Mouse (Mus musculus): ENCODE measurements around the gene Anapc15-ps.

Anapc15-ps gene

GRCm38 (mm10) chr10:95673351-95673750 lies at the start of gene Anapc15-ps:
Gene Anapc15-ps (minus strand): TSS chr10:95673451.
- DNase-seq (ENCODE audit: low spot score in 2 of 2) = no peak

GRCm38 (mm10) chr10:95722203-95722611 lies 49.0 kb upstream of the Anapc15-ps start:
- DNase-seq (ENCODE audit: low spot score in 2 of 2) = no peak

GRCm38 (mm10) chr10:95720181-95720798 lies 47.0 kb upstream of the Anapc15-ps start:
- no peak for DNase-seq (ENCODE audit: low spot score in 2 of 2)

GRCm38 (mm10) chr10:95719472-95719871 lies 46.2 kb upstream of the Anapc15-ps start:
- no peak for DNase-seq (ENCODE audit: low spot score in 2 of 2)

GRCm38 (mm10) chr10:95718760-95719159 lies 45.5 kb upstream of the Anapc15-ps start:
- DNase-seq (ENCODE audit: low spot score in 2 of 2) = no peak

GRCm38 (mm10) chr10:95717106-95717680 lies 43.9 kb upstream of the Anapc15-ps start:
- DNase-seq (ENCODE audit: low spot score in 2 of 2) = no peak

DNA sequence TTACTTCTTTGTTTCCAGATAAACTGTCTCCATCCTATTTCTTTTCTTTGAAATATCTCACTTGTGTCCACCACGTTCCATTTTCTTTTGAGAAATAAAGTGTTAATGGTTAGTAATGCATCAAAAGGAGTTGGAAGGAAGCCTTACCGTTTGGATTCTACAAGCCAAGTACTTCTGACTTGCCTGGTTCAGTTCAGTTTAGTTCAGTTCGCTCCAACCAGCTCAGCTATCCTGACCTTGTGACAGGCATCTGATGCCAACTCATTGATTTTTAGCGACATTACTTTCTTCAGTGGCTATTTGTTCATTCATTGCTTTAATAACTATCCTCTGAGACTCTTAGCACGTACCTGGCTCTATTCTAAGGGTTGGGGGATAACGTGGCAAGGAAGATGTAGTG lies 42.4 kb upstream of the Anapc15-ps start:
- no peak for DNase-seq (ENCODE audit: low spot score in 2 of 2)

- no peak for DNase-seq (ENCODE audit: low spot score in 2 of 2)
These were observed 39.0 kb upstream of the Anapc15-ps start for GRCm38 (mm10) chr10:95712221-95712620.

GRCm38 (mm10) chr10:95709903-95710660 lies 36.8 kb upstream of the Anapc15-ps start:
- no peak for DNase-seq (ENCODE audit: low spot score in 2 of 2)

DNA sequence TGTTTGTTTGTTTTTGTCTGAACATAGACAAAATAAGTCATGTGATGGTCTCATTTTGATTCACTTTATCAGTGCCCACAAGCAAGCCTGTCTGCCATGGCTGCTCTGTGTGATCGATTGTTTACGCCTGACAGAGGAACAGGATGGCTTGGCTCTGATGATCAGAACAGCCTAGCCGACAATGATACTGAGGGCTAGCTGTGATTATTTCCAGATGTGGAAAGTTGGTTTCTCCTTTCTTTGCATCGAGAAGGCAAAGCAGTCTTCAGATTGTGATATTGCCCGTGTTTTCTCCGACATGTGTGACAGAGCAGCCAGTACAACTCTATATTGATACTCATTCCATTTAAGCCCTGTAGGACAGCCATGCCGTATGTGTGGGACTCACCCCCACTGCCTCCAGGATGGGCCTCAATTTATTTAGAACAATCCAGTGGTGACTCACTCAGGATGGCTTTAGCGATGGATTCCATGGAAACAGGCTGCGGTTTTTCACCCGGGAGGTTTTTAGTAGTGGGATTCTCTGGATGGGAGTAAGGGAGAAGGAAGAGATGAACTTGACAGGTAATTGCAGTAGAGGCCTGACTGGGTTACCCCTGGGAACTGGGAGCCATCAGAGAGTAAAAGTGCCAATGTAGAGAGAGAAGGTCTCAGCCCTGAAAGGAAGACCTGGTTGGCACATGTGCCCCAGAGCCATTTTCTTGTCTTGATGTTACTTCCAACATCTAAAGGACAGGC lies 36.1 kb upstream of the Anapc15-ps start:
- no peak for DNase-seq (ENCODE audit: low spot score in 2 of 2)

DNA sequence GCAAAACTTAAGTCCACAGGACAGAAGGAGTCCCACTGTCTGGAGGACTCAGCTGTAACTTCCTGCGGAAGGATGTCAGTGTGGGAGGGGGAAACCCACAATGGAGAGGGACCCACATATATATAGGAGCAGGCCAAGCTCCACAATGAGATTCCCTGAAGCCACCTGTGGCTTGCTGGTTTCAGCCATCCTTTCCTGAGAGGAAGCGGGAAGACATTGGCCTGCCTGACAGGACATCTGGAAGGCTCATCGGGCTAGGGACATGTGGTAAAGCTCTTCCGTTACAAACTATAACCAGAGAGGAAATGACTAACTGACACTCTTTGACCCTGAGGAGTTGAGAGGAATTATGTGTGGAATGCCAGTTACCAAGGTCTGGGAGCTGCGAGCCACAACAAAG lies 34.8 kb upstream of the Anapc15-ps start:
- no peak for DNase-seq (ENCODE audit: low spot score in 2 of 2)

GRCm38 (mm10) chr10:95706867-95707266 lies 33.6 kb upstream of the Anapc15-ps start:
- DNase-seq (ENCODE audit: low spot score in 2 of 2) = no peak

GRCm38 (mm10) chr10:95705747-95706146 lies 32.5 kb upstream of the Anapc15-ps start:
- DNase-seq (ENCODE audit: low spot score in 2 of 2) = no peak

GRCm38 (mm10) chr10:95704847-95705246 lies 31.6 kb upstream of the Anapc15-ps start:
- no peak for DNase-seq (ENCODE audit: low spot score in 2 of 2)

DNA sequence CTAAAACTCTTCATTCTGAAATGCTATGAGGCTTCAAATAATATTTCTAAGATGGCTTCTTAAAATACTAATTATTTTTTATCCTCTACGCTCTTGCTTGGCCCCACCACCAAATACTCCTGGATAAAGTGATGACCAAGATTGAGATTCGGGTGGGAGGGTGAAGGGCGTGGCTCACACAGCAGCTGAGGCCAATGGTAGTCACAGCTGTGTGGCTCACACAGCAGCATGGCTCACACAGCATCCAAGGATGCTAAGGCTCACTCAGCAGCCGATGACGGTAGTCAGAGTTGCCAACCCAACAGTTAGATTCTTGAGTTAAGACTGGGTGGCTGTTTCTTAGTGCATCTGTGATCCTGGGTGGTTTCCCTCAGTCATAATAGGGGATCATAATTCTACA lies 30.5 kb upstream of the Anapc15-ps start:
- no peak for DNase-seq (ENCODE audit: low spot score in 2 of 2)

- DNase-seq (ENCODE audit: low spot score in 2 of 2) = no peak
These were observed 27.2 kb upstream of the Anapc15-ps start for GRCm38 (mm10) chr10:95700422-95700821.

DNA sequence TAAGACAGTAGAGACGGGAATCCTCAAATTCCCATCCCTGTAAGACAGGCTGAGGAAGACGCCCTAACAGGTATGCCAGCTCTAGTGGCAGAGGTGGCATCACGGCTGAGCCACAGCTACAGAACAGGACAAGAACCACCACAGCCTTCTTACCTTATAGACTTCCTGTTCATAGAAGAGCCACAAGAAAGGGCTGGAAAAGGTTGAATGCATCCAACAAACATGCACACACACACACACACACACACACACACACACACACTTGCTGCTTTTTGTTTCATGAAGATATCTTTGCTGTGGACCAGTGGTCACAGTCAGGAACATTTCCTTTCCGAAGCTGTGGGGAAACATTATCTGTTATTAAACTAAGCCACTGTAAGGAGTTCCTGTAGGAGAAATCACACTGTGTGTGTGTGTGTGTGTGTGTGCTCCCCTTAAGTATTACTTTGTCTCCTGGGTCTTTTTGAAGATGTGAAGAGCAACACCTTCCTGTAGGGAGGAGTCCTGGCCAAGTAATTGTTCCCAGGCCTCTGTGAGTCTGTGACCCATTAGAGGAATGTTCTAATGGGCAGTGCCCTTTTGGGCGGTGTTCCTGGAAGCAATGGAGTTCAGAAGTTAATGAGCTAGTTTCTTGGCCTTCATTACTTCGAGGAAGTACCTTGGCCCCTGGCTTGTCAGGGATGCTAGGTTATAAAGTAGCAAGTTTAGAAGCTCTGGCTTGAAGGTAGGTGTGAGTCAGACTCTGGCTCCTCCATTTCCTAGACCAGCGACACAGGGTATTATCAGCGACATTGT lies 25.9 kb upstream of the Anapc15-ps start:
- DNase-seq (ENCODE audit: low spot score in 2 of 2) = no peak

DNA sequence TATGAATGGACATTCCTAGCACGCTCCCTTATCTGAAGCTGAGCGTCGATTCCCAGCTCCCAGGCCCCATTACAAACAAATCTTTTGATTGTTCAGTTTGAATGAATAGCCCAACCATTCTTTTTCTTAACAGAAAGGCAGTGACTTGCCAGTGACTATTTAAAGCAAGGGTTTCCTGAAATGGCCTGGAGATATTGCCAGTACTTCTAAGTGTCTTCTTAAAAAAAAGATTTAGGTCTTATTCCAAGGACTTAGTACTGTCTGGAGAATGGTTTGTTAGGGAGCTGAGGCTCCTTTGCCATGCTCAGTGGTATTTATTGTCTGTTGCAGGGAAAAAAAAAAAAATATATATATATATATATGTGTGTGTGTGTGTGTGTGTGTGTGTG lies 23.0 kb upstream of the Anapc15-ps start:
- DNase-seq (ENCODE audit: low spot score in 2 of 2) = no peak

- DNase-seq (ENCODE audit: low spot score in 2 of 2) = no peak
These were observed 22.5 kb upstream of the Anapc15-ps start for GRCm38 (mm10) chr10:95695603-95696252.

GRCm38 (mm10) chr10:95694559-95695251 lies 21.5 kb upstream of the Anapc15-ps start:
- DNase-seq (ENCODE audit: low spot score in 2 of 2) = no peak

All from frontal cortex, postnatal 14 days (tissue).